Mouse (Mus musculus) forebrain, embryonic 15.5 days (tissue): ENCODE measurements around the gene Eci2. TPM values are rescaled to one million over a fixed set of nuclear protein-coding genes. Genes with fewer than 3 reads are reported as not detected.
A peak's percentile ranks its signal among the peaks of the same experiment; 100 is the strongest.
"Not testable (repeated sequence)": the region's sequence is repeated elsewhere in the genome, so short reads cannot be mapped to it uniquely, and the experiment has no call there.

Experiments
- ATAC-seq: fragments of 200-750 bp; cut with Nextera tagmentation; replicated peaks from 2 replicates; pipeline ENCODE4 v1.8.0; 2017; ENCODE audit warnings: mild to moderate bottlenecking, moderate TSS enrichment, moderate library complexity
- H3K27ac ChIP-seq: fragments of 300-500 bp; sonication (generic); replicated peaks from 2 replicates; pipeline ENCODE4 v1.5.1; 2015; ENCODE audit warnings: mild to moderate bottlenecking, inconsistent platforms
- H3K27me3 ChIP-seq: fragments of 300-500 bp; sonication (generic); 2 replicates; pipeline ENCODE4 v1.6.1; 2015; ENCODE audit warnings: inconsistent platforms
- H3K36me3 ChIP-seq: fragments of 300-500 bp; sonication (generic); 2 replicates; pipeline ENCODE4 v1.6.1; 2015; ENCODE audit warnings: mild to moderate bottlenecking, inconsistent platforms
- H3K4me1 ChIP-seq: fragments of 300-500 bp; sonication (generic); 2 replicates; pipeline ENCODE4 v1.6.1; 2015; ENCODE audit warnings: inconsistent platforms
- H3K4me2 ChIP-seq: fragments of 300-500 bp; sonication (generic); replicated peaks from 2 replicates; pipeline ENCODE4 v1.6.1; 2015; ENCODE audit warnings: mild to moderate bottlenecking, inconsistent platforms
- H3K4me3 ChIP-seq: fragments of 300-500 bp; sonication (generic); 2 replicates; pipeline ENCODE4 v1.5.1; 2015; ENCODE audit warnings: mild to moderate bottlenecking, inconsistent platforms
- H3K9ac ChIP-seq: fragments of 300-500 bp; sonication (generic); replicated peaks from 2 replicates; pipeline ENCODE4 v1.6.1; 2015; ENCODE audit warnings: mild to moderate bottlenecking, inconsistent platforms
- H3K9me3 ChIP-seq: fragments of 300-500 bp; sonication (generic); 2 replicates; pipeline ENCODE4 v1.6.1; 2016; ENCODE audit warnings: inconsistent platforms
- WGBS: fragments of 180-500 bp; shearing (Covaris S2); methylation state at CpG from one replicate; pipeline ENCODE4 v1.1.7; 2015; ENCODE audit warnings: mixed read lengths; 5-methylcytosine and 5-hydroxymethylcytosine counted together
- polyA plus RNA-seq: library from polyadenylated mRNA; unstranded; fragments of >200 nt; fragmentation: Nextera tagmentation; extraction: Ambion mirVana; gene quantifications from 2 replicates; pipeline ENCODE4 v1.2.1, GENCODE M21; 2015

Eci2 gene
- polyA plus RNA-seq, 1 experiment from 2014 or later = 116 TPM

- H3K27me3 ChIP-seq = no peaks in the 10 kb centered on the region
- no peak overlapping the region for H3K27ac ChIP-seq
- no peaks in the 10 kb centered on the region for H3K9me3 ChIP-seq
- no peak overlapping the region for H3K4me2 ChIP-seq
- WGBS = 95% methylated on average over 3 of the region's 3 CpGs
- no peak overlapping the region for H3K4me3 ChIP-seq
- no peak overlapping the region for H3K9ac ChIP-seq
- no peak for ATAC-seq
- no peaks in the 10 kb centered on the region for H3K36me3 ChIP-seq
- H3K4me1 ChIP-seq = peaks cover 2% of the 10 kb centered on the region; the same call in 1 of the 2 replicates
These were observed 1.5 kb upstream of the Eci2 start for GRCm38 (mm10) chr13:35028365-35028764.

- 60% methylated on average over 1 of the region's 1 CpGs for WGBS
- ATAC-seq = not testable (repeated sequence)
These were observed 3.5 kb downstream of the Eci2 start for GRCm38 (mm10) chr13:35023401-35023800.

GRCm38 (mm10) chr13:35020383-35020782, 6.5 kb downstream of the Eci2 start:
- Histone ChIP-seq H3K9me3 (no peaks in the 10 kb centered on the region), H3K27me3 (no peaks in the 10 kb centered on the region), H3K9ac (no peak overlapping the region), H3K4me3 (no peak overlapping the region), H3K4me2 (no peak overlapping the region), H3K27ac (no peak overlapping the region), H3K4me1 (no peaks in the 10 kb centered on the region), H3K36me3 (no peaks in the 10 kb centered on the region)
- no peak for ATAC-seq
- 78% methylated on average over 3 of the region's 3 CpGs for WGBS

More at GRCm38 (mm10) chr13:35023401-35023800, 3.5 kb downstream of the Eci2 start:
- not testable (repeated sequence) for H3K36me3 ChIP-seq, H3K4me2 ChIP-seq, H3K9me3 ChIP-seq, H3K27me3 ChIP-seq, H3K27ac ChIP-seq, H3K9ac ChIP-seq, H3K4me1 ChIP-seq, H3K4me3 ChIP-seq

GRCm38 (mm10) chr13:35018866-35019536, 7.9 kb downstream of the Eci2 start:
- H3K4me3 ChIP-seq = no peak overlapping the region
- no peak overlapping the region for H3K9ac ChIP-seq
- no peaks in the 10 kb centered on the region for H3K36me3 ChIP-seq
- H3K4me1 ChIP-seq = no peaks in the 10 kb centered on the region
- H3K27ac ChIP-seq = no peak overlapping the region
- ATAC-seq = no peak
- WGBS = 71% methylated on average over 7 of the region's 7 CpGs
- H3K9me3 ChIP-seq = no peaks in the 10 kb centered on the region
- no peak overlapping the region for H3K4me2 ChIP-seq
- no peaks in the 10 kb centered on the region for H3K27me3 ChIP-seq

- no peak overlapping the region for H3K9ac ChIP-seq
- H3K4me3 ChIP-seq = no peak overlapping the region
- no peaks in the 10 kb centered on the region for H3K36me3 ChIP-seq
- no peak overlapping the region for H3K27ac ChIP-seq
- 87% methylated on average over 6 of the region's 6 CpGs for WGBS
- no peak for ATAC-seq
- no peaks in the 10 kb centered on the region for H3K4me1 ChIP-seq
- no peak overlapping the region for H3K4me2 ChIP-seq
- no peaks in the 10 kb centered on the region for H3K27me3 ChIP-seq
- no peaks in the 10 kb centered on the region for H3K9me3 ChIP-seq
These were observed 9.5 kb downstream of the Eci2 start for GRCm38 (mm10) chr13:35017392-35017791.

GRCm38 (mm10) chr13:35016067-35016466, 10.8 kb downstream of the Eci2 start:
- no peak overlapping the region for H3K27ac ChIP-seq
- H3K36me3 ChIP-seq = no peaks in the 10 kb centered on the region
- no peak overlapping the region for H3K4me3 ChIP-seq
- no peak overlapping the region for H3K9ac ChIP-seq
- H3K27me3 ChIP-seq = no peaks in the 10 kb centered on the region
- 88% methylated on average over 1 of the region's 1 CpGs for WGBS
- no peaks in the 10 kb centered on the region for H3K4me1 ChIP-seq
- H3K9me3 ChIP-seq = no peaks in the 10 kb centered on the region
- no peak overlapping the region for H3K4me2 ChIP-seq
- ATAC-seq = no peak

GRCm38 (mm10) chr13:34995925-34996324, 31.0 kb downstream of the Eci2 start:
- no peak overlapping the region for H3K9ac ChIP-seq
- peaks cover 20% of the 10 kb centered on the region for H3K4me1 ChIP-seq
- no peak for ATAC-seq
- 62% methylated on average over 2 of the region's 2 CpGs for WGBS
- no peak overlapping the region for H3K4me3 ChIP-seq
- H3K9me3 ChIP-seq = no peaks in the 10 kb centered on the region
- H3K27ac ChIP-seq = no peak overlapping the region
- H3K36me3 ChIP-seq = no peaks in the 10 kb centered on the region
- H3K4me2 ChIP-seq = no peak overlapping the region
- H3K27me3 ChIP-seq = no peaks in the 10 kb centered on the region

GRCm38 (mm10) chr13:34993983-34994811, 32.7 kb downstream of the Eci2 start:
- Histone ChIP-seq H3K9ac (peak overlapping the region; percentile 68), H3K27me3 (no peaks in the 10 kb centered on the region), H3K9me3 (no peaks in the 10 kb centered on the region), H3K4me3 (peak overlapping the region; percentile 62), H3K4me2 (peak overlapping the region; percentile 55), H3K36me3 (peaks cover 7% of the 10 kb centered on the region), H3K27ac (peak overlapping the region; percentile 81), H3K4me1 (peaks cover 20% of the 10 kb centered on the region)
- WGBS = under 1% methylated on average over 33 of the region's 33 CpGs
- peak; percentile 92 for ATAC-seq

- peaks cover 12% of the 10 kb centered on the region for H3K36me3 ChIP-seq
- peak overlapping the region; percentile 68 for H3K9ac ChIP-seq
- peak overlapping the region; percentile 62 for H3K4me3 ChIP-seq
- no peaks in the 10 kb centered on the region for H3K9me3 ChIP-seq
- WGBS = 1% methylated on average over 22 of the region's 22 CpGs
- H3K27ac ChIP-seq = peak overlapping the region; percentile 81
- H3K27me3 ChIP-seq = no peaks in the 10 kb centered on the region
- peak; percentile 69 for ATAC-seq
- H3K4me1 ChIP-seq = peaks cover 20% of the 10 kb centered on the region
- peak overlapping the region; percentile 55 for H3K4me2 ChIP-seq
These were observed 33.3 kb downstream of the Eci2 start for GRCm38 (mm10) chr13:34993595-34993982.

GRCm38 (mm10) chr13:34993085-34993484, 33.8 kb downstream of the Eci2 start:
- H3K4me2 ChIP-seq = peak overlapping the region; percentile 55
- H3K27ac ChIP-seq = peak overlapping the region; percentile 81
- peak overlapping the region; percentile 68; the same call in 1 of the 2 replicates for H3K9ac ChIP-seq
- 63% methylated on average over 4 of the region's 4 CpGs for WGBS
- H3K27me3 ChIP-seq = no peaks in the 10 kb centered on the region
- H3K36me3 ChIP-seq = peaks cover 15% of the 10 kb centered on the region
- no peak for ATAC-seq
- peaks cover 20% of the 10 kb centered on the region for H3K4me1 ChIP-seq
- peak overlapping the region; percentile 62 for H3K4me3 ChIP-seq
- no peaks in the 10 kb centered on the region for H3K9me3 ChIP-seq

- no peak overlapping the region for H3K4me2 ChIP-seq
- ATAC-seq = no peak
- peaks cover 20% of the 10 kb centered on the region for H3K4me1 ChIP-seq
- no peak overlapping the region for H3K9ac ChIP-seq
- no peaks in the 10 kb centered on the region for H3K27me3 ChIP-seq
- no peaks in the 10 kb centered on the region for H3K9me3 ChIP-seq
- H3K4me3 ChIP-seq = no peak overlapping the region
- H3K27ac ChIP-seq = no peak overlapping the region
- 83% methylated on average over 4 of the region's 4 CpGs for WGBS
- peaks cover 29% of the 10 kb centered on the region for H3K36me3 ChIP-seq
These were observed 35.2 kb downstream of the Eci2 start for GRCm38 (mm10) chr13:34991581-34992273.

- H3K4me1 ChIP-seq, H3K9ac ChIP-seq, H3K9me3 ChIP-seq, ATAC-seq, H3K4me3 ChIP-seq, H3K27me3 ChIP-seq, H3K4me2 ChIP-seq, H3K27ac ChIP-seq: not testable (repeated sequence)
- 98% methylated on average over 1 of the region's 1 CpGs for WGBS
- peaks cover 66% of the 10 kb centered on the region for H3K36me3 ChIP-seq
These were observed 43.4 kb downstream of the Eci2 start for GRCm38 (mm10) chr13:34983479-34983878.
